Mouse (Mus musculus): ENCODE results near the gene Banp.

DNA sequence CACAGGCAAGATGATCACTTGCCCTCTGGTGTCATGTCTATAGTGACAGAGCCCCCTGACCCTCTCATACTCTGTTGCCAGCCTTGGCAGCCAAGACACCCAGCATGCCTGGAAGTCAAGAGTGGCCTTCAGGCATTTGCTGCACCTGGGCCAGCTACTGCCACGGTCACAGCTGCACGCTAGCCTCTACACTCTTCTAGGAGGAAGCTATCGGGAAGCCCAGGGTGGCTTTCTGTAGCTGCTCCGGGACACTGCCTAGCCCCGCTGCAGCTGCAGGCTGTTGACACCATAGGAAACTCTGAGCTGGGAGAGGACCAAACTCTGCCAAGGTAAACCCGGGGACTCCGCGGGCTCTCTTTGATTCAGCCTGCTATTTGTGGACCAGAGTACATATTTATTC lies 36.2 kb upstream of the Banp start:
- TF ChIP-seq POLR2A (IDR thresholded peaks at IDR 0.05; ENCODE audit: low read depth, low read length) = no peak
- TF ChIP-seq CTCF (IDR thresholded peaks at IDR 0.05; ENCODE audit: extremely low read depth, insufficient read depth, insufficient read length, insufficient replicate concordance) = no peak
